Mouse (Mus musculus) erythroblast, embryonic 14.5 days (primary cell): ENCODE measurements around the gene Usp3.

Experiments
- GATA1 ChIP-seq: IDR thresholded peaks from 2 replicates; pipeline ENCODE4 v1.6.1; 2012; ENCODE audit warnings: low read length, inconsistent platforms, mixed read lengths
- TAL1 ChIP-seq: IDR thresholded peaks from 3 replicates; pipeline ENCODE4 v1.6.1; 2012; ENCODE audit warnings: low read length, inconsistent platforms, mixed read lengths

GRCm38 (mm10) chr9:66507684-66508083, 85.3 kb downstream of the Usp3 start:
- no peak for TF ChIP-seq TAL1
- no peak for TF ChIP-seq GATA1
